Mouse (Mus musculus): Measurements from ENCODE around the gene Prdx5.
A peak's percentile ranks its signal among the peaks of the same experiment; 100 is the strongest.

Prdx5 gene

DNA sequence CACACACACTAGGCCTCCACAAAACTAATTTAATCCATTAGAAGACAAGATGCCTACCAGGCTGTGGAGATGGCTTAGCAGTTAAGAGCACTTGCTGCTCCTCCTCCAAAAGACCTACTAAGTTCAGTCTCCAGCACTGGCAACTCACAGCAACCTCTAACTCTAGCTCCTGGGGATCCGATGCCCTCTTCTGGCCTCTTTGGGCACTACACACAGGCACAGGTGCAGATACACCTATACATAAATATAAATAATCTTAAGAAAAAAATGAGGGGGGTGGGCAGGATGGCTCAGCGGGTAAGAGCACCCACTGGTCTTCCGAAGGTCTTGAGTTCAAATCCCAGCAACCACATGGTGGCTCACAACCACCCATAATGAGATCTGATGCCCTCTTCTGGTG is 26.4 kb upstream of the Prdx5 start:
- DNase-seq, result peak; percentile 51 to 53

GRCm38 (mm10) chr19:6934195-6934977 is 24.5 kb upstream of the Prdx5 start, which contains the start of gene Kcnk4:
TSS of gene Kcnk4 (minus strand) at chr19:6934515.
- DNase-seq, result peak in 1 of 2 experiments; percentile 14

DNA sequence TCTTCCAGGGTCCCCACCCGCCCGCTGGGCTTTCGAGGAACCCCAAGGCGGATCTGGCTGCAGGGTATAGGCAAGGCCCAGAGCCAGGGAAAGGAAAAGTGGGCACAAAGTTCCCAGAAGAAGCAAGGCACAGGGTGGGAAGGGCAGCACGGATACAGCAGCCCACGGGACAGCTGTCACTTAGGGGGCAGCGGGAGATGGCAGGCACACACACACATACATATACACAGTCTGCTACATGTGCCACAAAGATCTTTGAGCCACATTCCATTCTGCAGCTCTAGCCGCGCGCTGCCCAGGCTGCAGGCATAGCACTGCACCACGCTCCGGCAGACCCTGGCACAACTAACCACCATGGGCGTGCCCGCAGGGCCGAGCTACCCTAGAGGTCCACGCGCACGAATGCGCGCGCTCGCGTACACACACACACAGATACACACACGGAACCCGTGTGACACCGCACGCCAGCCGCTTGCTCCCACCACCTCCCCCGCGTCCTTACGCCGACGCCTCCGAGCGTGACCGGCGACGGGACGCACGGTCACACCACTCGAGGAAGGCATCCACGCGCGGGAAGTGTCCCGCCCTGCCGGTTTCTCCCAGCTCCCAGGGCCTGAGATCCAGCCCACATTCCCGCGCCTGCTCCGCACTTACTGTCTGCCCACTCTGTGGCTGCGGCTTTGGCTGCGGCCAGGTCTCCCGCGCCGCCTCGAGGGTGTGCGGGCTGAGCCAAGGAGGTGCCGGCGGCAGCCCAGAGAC is 23.7 kb upstream of the Prdx5 start:
- peak in 1 of 2 experiments; percentile 18 for DNase-seq

DNA sequence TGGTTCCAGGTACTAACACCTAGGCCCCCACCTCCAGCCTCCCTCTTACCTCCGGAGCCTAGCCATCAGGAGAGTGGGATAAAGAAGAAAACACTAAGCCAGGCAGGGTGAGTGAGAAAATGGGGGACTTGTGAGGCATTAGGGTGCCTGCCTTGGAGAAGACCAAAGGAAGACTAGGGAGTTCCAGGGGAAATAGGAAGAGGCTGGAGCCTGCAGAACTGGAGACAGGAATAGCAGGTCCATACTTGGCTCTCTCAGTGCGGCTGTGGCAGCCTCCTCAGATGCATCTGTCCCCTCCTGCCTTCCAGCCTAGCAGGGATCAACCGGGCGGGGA is 23.2 kb upstream of the Prdx5 start:
- DNase-seq, result no peak

GRCm38 (mm10) chr19:6932018-6932417 is 22.1 kb upstream of the Prdx5 start:
- no peak for DNase-seq

- DNase-seq, result no peak
Observed at GRCm38 (mm10) chr19:6931002-6931401, 21.1 kb upstream of the Prdx5 start.

DNA sequence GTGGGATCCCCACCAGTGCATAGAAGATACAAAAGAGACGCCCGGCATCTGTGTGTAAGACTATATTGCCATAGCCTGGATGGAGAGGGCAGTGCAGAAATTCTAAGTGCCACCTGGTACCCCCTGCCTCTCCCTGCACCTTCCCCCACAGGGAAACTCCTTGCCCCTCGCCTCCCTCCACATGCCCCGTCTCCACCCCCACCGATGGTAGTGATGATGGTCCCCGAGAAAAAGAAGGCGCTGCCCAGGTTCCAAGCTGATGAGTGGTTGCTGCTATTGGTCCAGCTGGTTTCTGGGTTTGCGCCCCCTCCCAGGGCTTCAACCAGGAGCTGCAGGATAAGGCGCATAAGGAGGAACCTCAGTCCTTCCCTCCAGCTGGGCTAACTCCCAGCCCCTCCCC is 18.2 kb upstream of the Prdx5 start:
- peak in 1 of 2 experiments; percentile 10 for DNase-seq

DNA sequence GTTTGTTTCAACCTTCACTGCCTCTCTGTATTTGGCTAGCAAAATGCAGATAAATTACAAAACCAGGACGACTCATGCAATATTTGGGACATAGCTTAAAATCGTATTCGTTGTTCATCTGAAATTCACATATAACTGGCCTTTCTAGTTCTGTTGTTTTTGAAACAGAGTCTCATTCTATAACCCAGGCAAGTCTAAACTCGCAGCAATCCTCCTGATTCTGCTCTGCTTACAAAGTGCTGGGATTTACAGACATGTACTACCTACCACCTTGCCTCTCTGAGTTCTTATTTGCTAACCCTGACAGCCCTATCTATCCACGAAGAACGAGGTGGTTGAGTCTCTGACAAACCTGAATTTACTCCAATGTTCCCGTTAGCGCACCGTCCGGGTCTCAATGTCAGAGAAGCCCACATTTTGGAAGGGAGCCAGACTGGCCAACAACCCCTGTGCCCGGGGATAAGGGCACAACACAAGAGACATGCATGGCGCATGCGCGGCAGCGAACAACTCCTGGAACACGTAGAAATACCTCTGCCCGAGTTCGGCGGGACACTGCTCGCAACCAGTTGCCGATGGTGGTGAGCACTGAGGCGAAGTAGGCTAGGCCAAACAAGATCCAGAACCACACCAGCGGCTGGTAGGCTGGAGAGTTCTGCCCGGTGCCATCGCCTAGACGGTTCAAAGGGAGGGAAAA is 16.8 kb upstream of the Prdx5 start:
- DNase-seq, result peak in 1 of 2 experiments; percentile 21

DNA sequence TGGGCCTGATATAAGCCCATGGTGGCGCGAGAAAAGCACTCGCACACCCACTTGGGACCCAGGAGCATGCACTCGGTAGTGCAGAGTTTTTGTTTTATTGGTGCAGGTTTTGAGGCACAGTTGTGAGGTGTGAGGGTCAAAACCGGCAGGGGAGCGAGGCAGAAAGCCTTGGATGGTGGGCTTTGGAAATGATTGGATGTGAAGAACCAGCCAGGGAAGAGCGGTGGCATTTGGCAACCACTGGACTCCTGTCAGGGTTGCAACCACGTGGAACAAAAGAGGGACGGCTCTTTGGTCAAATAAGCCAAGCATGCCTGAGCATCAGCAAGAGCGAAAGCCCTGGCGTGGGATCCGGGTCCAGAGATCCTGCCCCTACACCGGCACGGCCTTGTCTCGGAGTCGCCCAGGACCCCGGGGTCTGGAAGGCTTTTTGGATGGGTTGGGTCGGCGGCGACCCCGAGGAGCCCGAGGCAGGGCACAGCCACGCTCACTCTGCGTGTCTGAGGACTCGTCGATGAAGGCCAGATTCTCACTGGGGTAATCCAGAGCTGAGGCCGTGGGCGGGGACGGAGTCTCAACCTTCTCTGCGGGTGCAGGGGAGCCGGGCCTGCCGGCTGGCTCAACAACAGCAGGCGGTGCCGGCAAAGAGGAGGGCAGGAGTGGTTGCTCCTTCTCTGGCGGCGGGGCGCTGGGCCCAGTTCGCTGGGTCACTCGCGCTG is 15.9 kb upstream of the Prdx5 start:
- no peak for DNase-seq

- DNase-seq, result no peak
Observed at GRCm38 (mm10) chr19:6925307-6925573, 15.3 kb upstream of the Prdx5 start, which contains the start of gene Catsperz. TSS of gene Catsperz (minus strand) at chr19:6925380.

DNA sequence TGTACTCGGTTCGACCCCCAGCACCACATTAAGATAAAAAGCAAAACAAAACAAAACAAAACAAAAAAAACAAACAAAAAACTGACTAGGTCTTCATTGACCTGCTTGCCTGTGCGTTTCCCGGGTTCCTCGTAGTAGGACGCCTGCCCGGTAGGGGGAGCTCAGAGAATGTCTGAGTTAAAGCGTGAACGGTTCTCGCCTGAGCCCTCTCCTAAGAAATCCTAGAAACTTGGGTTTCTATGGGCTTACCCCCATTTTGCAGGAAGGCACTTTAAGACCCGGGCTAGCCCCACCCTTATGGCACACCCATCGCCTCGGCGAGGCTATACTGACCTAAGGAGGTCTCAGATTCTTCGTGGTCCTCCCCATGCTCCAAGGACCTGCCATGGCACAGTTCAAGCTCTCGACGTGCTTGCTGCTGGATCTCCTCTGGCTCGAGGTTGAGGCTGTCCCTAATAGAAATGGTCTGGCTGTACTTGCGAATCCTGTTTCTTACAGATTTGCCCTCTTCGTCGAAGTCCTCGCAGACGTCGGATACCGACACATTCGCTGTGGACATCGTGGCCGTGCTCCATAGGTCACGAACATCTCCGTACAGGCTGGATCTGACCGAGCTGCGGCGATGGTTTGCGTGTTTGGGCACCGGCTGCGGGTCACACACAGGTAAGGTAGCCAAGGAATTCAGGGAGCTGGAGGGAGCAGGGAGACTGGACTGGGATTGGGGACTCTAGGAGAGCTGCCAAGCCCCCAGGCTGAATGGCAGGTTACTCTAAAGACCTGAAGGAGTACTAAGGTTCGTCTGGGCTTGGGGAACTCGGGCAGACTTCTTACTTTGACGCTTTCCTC is 14.8 kb upstream of the Prdx5 start:
- DNase-seq, result peak; percentile 81 to 88

DNA sequence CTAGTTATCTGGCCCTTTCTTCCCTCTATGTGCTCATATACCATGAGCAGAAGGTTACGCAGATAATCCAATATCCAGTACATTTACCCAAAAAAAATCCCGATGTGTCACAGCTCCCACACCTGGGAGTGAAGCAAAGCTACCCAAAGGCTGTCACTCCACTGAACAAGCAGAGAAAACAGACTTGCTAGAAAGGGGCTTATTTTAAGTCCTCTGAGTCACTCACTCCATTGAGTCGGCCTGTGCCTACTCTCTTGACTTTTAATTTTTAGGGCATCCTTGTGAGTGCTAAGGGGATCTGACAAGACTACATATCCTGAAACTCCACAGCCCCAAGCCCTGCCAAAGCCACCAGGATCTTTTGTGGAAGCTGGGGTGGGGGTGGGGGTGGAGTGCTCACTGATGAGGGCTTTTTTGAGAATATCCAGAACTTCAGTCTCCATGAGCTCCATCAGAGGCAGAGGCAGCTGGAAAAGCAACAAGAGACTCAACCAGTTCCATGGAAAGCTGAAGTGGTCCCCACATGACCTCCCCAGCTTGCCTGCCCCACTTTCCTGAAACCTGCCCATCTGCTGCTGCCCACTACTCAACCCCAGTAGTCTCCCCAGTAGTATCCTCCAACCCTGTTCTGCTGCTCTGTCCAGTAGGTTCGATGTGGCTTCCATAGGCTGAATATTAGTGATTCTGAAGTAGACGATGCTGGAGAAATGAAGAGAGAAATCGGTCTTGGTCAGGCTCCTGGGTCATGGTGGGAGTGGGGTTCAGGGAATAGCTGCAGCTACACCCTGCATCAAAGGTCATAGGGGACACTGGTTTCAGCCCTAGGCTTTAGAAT is 13.2 kb upstream of the Prdx5 start:
- DNase-seq, result peak in 1 of 2 experiments; percentile 13

DNA sequence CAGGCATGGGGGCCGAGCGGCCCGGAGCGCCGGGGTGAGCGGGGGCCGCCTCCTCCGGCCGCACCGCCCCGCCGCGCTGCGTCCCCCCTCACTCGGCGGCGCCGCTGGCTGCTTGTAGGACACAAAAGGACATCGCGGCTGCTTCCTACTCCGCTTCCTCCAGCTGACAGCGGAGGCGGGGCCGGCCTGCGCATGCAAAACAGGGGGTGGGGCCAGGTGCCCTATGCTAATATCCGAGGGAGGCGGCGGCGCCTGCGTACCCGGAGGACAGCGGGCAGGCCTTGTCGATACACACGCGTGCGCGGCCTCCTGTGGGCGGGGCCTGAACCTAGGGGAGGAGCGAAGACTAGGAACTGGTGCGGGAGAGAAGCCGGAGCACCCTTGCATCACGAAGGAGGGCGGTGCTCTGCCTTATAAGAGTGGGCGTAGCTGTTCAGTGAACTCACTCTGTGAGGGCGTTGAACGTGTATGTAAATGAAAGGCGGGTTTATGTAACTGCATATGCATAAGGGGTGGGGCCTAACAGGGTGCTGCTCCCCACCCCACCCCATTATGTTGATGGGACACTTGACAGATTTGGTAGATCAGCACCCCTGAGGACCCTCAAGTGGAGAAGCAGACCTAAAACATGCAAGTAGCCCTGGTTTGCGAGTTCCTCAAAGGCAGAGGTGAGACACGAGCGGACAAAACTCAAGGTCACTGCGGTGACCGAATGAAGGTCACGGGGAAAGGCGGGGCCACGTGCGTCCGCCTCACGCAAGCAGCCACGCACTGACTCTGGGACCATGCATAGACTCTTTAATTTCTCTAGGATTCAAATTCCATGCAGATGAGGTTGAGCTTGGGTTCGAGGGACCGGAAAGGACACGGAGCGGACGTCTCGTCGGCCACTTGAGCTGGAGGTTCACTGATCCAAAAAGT is 12.0 kb upstream of the Prdx5 start, which contains the start of gene Esrra:
TSS of gene Esrra (minus strand) at position 167 of the 921 bp plus-strand sequence.
- DNase-seq, result peak; percentile 100

GRCm38 (mm10) chr19:6920741-6921636 is 11.1 kb upstream of the Prdx5 start:
- peak; percentile 66 to 78 for DNase-seq

GRCm38 (mm10) chr19:6919876-6920740 is 10.2 kb upstream of the Prdx5 start:
- peak in 1 of 2 experiments; percentile 42 for DNase-seq

GRCm38 (mm10) chr19:6919431-6919830 is 9.5 kb upstream of the Prdx5 start:
- DNase-seq, result no peak

DNA sequence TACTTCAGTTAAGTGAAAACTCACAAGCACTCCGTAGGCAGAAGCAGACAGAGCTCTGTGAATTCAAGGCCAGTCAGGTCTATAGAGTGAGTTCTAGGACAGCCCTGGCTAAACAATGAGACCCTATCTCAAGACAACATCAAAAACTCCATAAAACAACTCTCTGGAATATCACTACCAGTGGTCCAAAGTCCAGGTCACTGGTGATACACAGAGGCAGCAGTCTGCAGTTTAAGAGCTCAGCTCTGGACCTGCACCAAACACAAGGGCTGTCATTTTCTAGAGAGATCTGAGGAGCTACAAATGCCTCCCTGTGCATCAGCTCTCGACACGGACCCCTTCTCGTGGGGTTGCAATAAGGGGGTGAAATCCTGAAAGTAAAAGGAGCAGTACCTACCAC is 8.4 kb upstream of the Prdx5 start:
- no peak for DNase-seq

GRCm38 (mm10) chr19:6916496-6916895 is 6.6 kb upstream of the Prdx5 start:
- DNase-seq, result no peak
